Mouse (Mus musculus): ENCODE results near the gene Atf6.

Atf6 gene

DNA sequence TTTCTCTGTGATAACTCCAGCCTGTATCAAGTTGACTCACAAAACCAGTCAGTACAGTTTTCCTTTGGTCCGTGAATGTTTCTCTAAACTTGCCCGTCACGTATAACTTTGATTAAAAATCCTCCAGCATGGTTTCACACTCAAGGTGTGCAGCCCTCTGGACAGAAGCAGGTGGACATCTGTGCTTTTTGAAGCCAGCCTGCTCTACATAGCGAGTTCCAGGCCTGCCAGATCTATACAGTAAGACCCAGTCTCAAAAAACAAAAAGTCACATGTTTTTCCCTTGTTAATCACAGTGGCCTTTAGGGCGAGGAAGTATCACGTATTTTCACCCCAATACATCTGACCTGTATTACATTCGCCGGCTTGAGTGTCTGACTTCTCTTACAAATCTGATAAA, 16.8 kb upstream of the Atf6 start:
- no peak for DNase-seq (ENCODE audit: low spot score in 2 of 2)

DNA sequence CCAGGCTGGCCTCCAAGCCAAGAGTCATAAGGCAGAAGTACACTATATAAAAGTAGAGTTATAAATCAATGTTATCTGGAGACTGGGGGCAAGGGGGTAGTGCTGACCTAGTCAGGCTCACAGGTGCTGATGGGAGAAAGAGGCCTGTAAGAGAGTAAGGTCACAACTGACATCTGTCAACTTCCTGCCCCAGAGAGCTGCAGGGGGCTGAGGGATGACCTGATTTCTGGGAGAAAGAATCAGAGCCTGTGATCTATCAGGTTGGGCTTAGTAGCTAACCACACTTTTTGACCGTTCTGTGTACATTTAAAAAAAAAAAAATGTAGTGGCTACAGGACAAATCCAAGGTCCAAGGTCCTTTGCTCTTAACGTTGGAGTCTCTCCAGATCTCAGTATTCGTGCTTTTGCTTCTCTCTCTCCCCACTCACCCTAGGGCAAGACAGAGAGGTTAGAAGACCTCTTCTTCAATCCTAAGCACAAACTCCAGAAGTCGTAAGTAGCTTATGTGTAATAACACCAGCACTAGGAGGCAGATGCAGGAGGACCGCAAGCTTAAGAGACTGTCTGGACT, 15.4 kb upstream of the Atf6 start:
- DNase-seq (ENCODE audit: low spot score in 2 of 2), result no peak

DNA sequence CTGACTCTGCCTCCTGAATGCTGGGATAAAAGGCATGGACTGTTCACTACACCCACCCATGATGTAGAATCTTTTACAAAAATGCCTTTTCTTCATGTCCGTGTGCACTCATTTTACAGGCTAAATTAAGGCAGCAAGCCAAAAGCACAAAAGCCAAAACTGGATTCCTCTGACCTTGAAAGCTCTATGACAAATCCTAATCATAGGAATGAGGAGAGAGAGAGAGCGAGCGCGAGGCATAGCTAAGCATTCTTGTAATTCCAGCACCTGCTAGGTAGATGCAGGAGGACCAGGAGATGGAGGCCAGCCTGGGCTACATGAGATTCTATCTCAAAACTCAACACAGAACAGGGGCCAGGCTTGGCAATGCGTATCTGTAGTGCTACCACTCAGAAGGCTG, 9.3 kb upstream of the Atf6 start:
- no peak for DNase-seq (ENCODE audit: low spot score in 2 of 2)

DNA sequence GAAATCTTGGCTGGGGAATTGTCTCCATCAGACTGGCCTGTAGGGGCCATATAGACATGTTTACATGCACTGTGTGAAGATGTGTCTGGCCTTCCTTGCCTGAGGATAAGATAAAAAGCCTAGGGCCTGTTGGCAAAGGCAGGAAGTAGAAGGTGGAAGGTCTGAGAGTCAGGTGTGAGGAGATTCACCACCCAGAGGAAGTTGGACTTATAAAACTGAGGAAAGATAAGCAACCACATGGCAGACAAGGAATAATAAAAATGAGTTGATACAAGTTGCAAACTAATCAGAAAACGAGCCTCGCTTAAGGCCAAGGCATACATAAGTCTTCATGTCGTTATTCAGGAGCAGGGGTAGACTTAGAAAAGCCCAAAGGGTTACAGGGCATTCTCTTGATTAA, 8.1 kb upstream of the Atf6 start:
- DNase-seq (ENCODE audit: low spot score in 2 of 2), result no peak

DNA sequence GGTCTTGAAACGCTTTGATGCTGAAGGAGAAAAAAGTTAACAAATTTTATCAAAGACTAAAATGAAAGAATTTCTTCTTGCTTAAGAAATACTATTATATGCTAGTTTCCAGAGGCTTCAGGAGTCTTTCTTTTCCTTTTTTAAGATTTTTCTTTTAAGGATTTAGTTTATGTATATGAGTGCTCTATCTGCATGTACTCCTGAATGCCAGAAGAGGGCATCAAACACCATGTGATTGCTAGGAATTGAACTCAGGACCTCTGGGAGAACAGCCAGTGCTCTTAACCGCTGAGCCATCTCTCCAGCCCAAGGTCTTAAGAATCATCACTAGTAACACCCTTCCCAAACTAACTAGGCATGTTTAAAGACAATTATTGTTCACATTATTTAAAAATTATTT, 4.4 kb upstream of the Atf6 start:
- no peak for DNase-seq (ENCODE audit: low spot score in 2 of 2)

DNA sequence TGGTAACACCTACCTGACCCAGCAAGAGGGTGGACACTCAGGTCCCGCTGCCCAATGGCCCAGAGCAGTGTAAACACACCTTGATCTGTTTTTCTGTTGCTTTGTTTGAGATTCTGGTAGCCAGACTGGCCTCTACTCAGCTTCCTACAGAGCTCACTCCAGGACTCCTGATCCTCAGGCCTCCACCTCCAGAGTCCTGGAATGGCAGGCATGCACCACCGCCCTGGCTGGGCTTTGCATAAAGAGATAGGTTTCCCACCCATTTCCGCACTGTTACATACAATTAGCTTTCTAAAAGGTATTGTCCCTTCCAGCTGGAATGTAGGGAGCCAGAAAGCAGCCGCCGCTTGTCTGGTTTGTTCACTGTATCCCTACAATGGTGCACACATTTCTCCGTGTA, 3.8 kb upstream of the Atf6 start:
- DNase-seq (ENCODE audit: low spot score in 2 of 2), result no peak

DNA sequence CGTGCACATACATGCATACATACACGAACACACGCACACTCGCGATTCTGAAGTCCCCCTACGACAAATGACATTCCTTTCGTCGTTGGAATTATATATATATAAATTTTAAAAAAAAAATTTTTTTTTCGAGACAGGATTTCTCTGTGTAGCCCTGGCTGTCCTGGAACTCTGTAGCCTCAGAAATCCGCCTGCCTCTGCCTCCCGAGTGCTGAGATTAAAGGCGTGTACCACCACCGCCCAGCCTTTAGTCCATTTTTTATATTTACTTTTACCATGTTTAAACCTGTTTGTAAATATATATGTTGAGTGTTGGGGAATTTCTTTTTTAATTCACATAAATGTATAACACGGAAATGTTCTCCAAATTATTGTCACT, 1.3 kb upstream of the Atf6 start:
- no peak for DNase-seq (ENCODE audit: low spot score in 2 of 2)

DNA sequence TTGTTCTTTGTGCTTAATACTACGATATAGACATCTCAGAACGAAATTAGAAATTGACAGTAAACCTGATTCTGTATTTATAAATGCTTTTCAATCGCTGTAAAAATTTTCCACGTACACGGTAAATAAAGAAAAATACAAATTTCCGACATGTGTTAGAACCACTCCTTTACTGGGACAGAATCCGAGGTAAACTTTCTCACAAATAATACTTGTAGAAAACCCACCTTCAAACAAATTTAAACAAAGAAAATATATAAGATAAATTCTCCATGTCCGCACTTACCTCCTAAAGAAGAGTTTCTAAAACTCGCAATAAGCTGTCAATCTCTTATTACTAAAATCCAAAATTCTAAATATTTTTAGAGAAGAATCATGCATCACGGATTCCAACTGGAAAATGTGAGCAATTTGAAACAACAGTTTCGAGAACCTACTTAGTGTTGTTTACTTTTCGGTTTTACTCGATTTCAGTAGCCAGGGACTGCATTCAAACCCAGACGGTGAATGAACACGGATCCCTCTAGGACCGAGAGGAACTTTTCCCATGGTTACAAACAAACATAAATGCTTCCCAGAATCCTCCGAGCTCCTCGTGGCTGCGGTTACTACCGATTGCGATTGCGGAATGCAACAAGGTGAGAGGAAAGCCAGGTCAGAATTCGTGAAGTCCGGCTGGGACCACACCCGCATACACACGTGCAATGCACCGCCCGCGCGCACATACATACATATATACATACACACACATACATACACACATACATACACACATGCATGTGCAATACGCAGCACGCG, 735 bp upstream of the Atf6 start:
- DNase-seq (ENCODE audit: low spot score in 2 of 2), result peak; percentile 23 to 33

DNA sequence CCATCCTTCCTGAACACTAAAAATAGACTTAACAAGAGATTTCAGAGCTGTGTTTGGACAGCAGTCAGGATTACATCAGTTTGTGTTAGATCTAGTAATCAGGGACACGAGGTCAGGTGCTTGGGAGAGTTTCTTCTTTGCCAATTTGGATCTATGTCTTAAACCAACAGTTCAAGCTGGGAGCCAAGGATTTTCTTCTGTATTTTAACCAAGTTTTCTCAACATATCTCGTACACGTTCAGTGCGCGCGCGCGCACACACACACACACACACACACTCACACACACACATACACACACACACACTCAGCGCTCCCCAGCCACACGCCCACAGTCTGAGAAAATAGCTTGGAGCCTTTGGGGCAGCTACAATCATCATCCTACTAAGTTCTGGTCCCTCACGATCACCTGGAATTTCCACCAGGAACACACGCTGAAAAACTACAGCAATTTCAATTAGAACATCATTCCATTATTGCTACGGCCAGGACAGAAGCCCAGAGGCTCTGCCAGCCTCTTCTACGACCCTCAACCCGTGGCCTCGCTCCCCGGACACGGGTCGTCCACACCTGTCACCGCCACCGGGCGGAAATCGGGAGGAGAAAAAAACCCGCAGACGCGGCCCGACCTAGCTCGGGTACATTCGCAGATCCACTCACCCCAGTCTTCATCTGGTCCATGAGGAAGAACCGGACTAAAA, 430 bp downstream of the Atf6 start:
- DNase-seq (ENCODE audit: low spot score in 2 of 2), result peak in 1 of 2 experiments; percentile 28

DNA sequence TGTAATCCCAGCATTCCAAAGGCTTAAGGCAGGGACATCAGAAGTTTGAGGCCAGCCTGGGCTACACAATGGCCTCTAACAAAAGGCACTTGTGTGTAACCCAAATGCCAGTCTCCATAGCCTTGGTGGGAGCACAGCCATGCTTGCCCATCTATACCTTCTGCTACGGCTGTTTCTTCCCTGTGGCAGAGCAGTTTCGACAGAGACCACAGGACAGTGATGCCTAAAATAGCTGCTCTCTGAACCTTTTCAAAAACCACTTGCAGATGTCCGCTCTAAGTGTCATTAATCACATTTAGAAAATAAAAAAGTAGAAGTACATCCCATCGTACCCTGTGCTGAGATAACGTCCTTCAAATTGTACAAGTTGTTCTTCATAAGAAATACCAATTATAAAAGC, 2.2 kb downstream of the Atf6 start:
- DNase-seq (ENCODE audit: low spot score in 2 of 2), result no peak

DNA sequence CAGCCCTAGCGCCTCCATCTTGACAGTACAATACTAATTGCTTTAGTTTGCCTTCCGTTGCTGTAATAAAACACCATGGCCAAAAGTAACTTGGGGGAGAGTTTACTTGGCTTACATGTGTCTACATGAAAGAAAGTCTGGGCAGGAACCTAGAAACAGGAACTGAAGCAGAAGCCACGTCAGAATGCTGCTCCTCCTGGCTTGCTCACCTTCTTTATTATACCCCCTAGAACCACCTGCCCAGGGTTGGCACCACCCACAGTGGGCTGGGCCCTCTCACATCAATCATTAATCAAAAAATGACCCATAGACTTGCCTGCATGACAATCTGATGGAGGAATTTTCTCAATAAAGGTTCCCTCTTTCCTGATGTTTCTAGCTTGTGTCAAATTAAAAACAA, 2.8 kb downstream of the Atf6 start:
- peak in 1 of 2 experiments; percentile 29 for DNase-seq (ENCODE audit: low spot score in 2 of 2)

DNA sequence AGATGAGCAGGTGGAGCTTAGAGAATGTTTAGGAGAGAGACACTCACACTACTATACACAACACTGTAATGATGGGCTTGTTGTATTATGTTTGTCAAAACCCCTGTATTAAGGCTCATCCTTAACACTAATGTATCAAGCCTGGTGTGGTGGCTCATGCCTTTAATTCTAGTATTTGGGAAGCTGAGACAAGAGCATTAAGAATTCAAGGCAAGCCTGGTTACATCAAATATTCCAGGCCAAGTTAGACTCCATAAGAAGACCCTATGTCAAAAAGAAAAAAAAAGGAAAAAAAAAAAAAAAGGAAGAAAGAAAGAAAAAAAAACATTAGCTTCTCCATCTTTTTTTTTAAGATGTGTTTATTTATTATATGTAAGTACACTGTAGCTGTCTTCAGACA, 3.3 kb downstream of the Atf6 start:
- no peak for DNase-seq (ENCODE audit: low spot score in 2 of 2)

DNA sequence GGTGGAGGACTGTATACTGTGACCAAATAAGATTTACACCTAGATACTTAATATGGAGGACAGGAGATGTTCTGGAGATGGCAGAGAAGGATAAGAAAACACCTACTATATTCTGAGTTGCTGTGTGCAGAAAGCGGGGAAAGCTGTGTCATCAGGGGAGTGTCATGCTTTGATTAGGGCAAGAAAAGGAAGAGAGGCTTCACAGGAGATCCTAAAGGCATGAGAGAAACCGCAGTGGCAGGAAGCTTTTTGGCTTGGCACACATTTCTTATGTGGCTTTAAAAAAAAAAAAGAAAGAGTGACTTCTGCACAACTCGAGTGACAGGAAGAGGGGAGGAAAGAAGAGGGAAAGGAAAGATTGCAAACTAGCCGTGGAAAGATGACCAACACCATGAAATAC, 4.5 kb downstream of the Atf6 start:
- no peak for DNase-seq (ENCODE audit: low spot score in 2 of 2)

DNA sequence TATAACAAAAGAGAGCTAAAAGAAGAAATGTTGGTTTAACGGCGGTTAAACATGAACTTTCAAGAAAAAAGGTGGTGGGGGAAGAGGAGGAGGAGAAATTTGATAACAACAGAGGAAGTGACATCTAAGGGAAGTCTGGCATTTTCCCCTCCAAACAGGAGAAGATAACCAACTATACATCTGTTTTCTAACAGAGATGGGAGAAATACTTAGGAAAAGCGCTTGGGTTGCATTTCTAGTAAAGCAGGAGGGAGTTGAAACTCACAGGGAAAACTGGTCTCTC, 5.2 kb downstream of the Atf6 start:
- no peak for DNase-seq (ENCODE audit: low spot score in 2 of 2)

DNA sequence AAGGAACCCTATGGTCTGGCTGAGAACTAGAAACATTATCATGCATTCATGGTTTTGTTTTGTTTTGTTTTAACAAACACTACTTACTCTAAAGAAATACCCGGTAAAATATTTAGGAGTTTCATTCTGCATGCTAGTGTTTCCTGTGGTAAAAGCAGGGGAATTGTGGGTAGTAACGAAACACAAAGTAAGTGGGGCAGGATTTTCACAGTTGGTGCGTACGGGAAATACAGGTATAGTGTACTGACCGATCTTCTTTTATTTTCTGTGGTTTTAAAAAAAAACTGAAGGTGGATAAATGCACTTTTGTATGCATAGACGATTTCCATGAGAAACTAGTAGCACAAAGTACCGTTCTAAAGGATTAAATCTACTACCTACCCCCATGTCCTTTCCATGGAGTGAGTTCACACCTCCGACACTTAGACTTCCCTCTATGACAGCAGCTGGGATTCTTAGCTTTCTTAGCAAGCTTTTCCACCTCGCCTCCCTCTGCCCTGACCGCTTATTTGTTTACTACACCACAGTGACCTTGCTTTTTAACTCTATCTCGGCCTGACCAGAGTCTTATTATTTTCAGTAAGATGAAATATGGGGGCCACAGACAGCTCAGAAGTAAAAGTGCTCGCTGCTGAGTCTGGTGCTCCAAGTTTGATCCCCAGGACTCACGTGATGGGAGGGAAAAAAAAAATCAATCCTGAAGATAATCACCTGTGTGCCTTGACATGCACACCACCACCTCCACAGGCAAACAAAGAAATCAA, 5.7 kb downstream of the Atf6 start:
- no peak for DNase-seq (ENCODE audit: low spot score in 2 of 2)

DNA sequence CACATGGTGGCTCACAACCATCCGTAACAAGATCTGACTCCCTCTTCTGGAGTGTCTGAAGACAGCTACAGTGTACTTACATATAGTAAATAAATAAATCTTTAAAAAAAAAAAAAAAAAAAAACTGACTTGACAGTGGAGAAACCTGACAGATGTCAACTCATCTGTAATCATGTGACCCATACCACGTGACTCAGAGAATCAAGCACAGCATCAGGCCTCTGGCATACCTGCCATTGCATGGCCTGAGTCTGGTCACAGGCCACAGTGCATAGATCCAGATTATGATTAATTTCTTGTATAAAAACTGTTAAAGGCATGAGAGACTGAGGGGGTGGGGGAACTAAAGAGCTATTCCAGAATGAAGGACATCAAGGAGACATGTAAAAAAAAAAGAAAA, 8.7 kb downstream of the Atf6 start:
- no peak for DNase-seq (ENCODE audit: low spot score in 2 of 2)

DNA sequence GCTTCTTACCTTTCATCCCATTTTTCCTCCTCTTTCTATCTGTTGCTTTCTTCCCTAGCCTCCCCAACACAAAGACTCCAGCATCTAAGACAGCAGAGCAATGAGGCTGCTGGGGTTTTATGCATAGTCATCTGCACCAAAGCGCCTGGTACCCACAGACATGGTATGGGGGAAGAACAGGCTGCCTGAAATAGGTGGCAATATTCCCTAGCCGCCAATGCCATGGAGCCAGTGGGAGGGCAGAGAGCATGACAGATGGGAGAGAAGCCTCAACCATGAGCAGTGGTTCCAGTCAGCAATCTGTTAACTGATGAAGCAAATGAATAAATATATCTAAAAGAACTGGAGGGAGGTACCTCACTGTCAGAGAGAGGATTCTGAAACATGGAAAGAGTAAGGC, 10.2 kb downstream of the Atf6 start:
- DNase-seq (ENCODE audit: low spot score in 2 of 2), result no peak

DNA sequence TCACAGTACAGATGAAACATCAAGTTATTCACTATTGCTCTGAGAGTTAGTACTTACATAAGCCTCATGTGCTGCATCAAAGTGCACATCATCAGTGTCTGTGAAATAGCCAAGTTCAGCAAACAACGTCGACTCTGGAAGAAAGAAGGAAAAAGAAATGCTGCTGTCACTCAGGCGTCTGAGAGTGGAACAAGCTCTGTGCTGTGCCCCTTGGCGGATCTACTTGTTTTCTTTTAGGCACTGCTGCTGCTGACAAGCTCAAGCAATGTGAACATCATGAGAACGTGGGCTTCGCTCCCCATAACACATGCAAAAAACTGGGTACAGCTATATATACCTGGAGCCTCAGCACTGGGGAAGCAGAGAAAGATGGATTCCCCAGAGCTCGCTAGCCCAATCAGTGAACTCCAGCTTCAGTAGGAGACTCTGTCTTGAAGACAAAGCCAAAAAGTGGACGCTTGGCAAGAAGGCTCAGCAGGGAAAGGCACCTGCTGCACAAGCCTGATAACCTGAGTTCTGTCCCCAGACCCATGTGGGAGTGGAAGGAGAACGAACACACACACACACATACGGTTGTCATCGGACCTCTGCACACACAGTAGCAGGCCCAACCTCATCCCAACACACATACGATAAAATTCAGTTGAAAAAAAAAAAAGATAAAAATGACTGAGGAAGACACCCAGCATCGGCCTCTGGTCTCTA, 12.4 kb downstream of the Atf6 start:
- no peak for DNase-seq (ENCODE audit: low spot score in 2 of 2)

DNA sequence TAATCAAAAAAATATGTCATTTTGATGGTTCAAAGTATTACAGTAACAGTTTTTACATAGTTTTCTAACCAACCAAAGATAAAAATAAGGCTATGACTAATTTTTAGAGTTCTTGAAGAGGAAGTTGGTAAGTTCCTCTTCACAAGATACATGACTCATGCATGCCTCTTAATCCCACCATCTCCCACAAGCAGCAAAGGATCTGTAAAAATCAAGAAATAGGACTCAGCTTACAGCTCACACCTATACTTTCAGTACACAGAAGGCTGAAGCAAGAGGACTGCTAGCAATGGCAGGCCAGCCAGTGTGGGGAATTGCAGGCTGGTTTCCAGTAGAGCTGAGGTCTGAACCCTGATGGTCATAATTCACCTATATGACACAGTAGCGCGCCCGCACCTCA, 14.0 kb downstream of the Atf6 start:
- peak; percentile 39 to 49 for DNase-seq (ENCODE audit: low spot score in 2 of 2)

DNA sequence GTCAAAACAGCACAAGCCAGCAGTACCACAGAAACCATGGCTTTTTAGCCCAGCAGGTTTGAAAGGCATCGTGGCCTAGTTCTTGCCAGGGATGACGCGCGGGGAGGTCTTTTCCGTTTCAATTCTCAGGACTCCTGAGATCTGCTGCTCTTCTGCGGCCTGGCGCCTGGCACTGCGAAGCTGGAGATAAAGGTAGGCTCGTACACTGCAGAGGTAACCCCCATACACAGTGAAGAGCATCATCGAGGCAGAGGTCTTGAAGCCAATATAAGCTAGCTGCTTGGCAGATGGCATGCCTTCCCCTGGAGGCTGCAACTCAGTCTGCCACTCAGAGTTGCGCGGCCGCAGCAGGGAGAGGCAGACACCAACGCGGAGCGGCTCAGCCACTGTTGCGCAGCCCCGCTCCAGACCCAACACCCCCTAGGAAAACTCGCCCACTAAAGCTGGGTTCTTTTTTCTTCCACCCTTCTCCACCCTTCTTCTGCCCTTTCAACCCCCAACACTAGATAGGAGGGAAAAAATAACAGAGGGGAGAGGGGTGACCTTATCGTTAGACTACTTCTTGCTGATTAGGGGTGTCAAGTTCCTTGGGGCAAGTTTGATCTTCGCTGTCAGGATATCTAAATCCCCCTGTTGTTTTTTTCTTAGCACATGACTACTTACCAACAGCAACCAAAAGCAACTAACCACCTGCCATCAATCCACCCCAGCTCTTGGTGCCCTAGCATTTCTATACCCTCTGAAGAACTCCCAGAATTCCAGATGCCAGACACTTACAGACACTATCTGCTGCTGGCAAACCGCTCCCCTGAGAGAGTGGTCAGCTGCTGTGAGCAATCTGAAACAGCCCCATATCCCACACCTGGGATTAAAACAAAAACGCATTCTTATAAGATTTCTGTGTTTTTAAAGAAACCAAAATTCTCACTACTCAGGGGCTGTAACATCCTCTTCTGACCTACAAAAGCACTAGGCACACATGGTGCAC, 16.6 kb downstream of the Atf6 start:
- DNase-seq (ENCODE audit: low spot score in 2 of 2), result no peak

DNA sequence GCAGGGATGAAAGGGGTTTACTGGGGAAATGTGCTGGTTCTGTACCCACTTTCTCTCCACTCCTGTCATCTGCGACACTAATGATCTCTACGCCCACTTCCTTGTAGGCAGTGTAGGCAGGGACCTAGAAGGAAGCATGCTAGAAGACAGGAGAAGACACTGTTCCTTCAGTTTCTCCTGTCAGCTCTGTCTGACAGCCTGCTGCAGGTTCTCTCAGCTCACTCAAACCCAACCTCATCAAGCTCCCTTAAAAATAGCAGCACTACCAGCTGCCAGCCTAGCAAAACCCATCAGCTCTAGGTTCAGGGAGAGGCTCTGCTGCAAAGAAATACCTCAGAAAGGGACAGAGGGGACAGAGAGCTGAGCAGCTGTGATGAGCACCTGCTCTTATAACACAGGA, 17.6 kb downstream of the Atf6 start:
- DNase-seq (ENCODE audit: low spot score in 2 of 2), result no peak

Measured in natural killer cell, adult 2 months (primary cell).